Mouse (Mus musculus) spleen, postnatal 36 days (tissue): ENCODE measurements around the gene Ift43.

Experiments used
- DNase-seq, 2 experiments: peaks; one replicate each; pipeline ENCODE4 v3.0.0; 2022; ENCODE audit warnings: low spot score in 2 of 2, mixed read lengths in 1 of 2

Ift43 gene

GRCm38 (mm10) chr12:86129696-86130095 is 47.4 kb downstream of the Ift43 start:
- no peak for DNase-seq

GRCm38 (mm10) chr12:86132799-86133198 is 50.5 kb downstream of the Ift43 start:
- peak; percentile 9 to 37 for DNase-seq

GRCm38 (mm10) chr12:86135691-86136090 is 53.4 kb downstream of the Ift43 start:
- no peak for DNase-seq

- no peak for DNase-seq
Observed at GRCm38 (mm10) chr12:86138696-86139095, 56.4 kb downstream of the Ift43 start.

DNA sequence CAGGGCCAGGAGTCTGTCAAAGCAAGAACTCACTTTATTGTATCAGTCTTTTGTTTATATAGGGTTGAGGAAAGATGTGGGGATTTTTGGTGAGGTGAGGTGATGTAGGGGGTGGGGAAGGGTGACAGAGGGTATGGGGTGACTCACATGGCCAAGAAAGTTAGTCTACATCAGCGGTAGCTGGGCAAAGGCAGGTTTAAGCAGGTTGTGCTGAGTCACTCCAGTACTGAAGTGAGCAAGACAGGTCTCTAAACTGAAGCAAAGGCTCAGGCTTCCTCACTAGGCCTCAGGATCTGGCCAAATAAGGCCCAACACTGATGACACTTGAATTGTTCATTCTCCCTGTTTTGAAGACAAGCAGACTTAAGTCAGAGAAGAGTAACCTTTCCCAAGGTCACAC is 60.0 kb downstream of the Ift43 start:
- no peak for DNase-seq

- no peak for DNase-seq
Observed at GRCm38 (mm10) chr12:86146246-86146645, 63.9 kb downstream of the Ift43 start.

GRCm38 (mm10) chr12:86148271-86148670 is 65.9 kb downstream of the Ift43 start:
- DNase-seq, result no peak

DNA sequence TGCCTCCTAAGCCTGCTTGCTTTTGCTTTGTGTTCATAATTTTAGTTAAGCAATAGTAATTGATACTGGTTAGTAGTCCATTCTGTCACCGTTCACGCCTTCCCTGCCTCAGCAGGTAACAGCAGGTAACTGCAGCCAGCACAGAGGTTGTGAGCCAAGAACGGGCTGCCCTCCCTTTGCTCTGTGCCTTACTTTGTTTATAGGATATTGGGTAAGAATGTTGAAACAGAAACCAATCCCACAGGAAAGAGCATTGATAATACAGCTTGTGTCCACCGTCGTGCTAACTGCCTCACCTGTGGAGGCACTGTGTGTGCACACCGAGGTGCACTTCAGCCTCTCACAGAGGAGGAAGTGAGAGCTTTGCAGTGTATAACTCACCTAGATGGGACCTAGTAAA is 66.7 kb downstream of the Ift43 start:
- no peak for DNase-seq

- no peak for DNase-seq
Observed at GRCm38 (mm10) chr12:86151941-86152340, 69.6 kb downstream of the Ift43 start.

DNA sequence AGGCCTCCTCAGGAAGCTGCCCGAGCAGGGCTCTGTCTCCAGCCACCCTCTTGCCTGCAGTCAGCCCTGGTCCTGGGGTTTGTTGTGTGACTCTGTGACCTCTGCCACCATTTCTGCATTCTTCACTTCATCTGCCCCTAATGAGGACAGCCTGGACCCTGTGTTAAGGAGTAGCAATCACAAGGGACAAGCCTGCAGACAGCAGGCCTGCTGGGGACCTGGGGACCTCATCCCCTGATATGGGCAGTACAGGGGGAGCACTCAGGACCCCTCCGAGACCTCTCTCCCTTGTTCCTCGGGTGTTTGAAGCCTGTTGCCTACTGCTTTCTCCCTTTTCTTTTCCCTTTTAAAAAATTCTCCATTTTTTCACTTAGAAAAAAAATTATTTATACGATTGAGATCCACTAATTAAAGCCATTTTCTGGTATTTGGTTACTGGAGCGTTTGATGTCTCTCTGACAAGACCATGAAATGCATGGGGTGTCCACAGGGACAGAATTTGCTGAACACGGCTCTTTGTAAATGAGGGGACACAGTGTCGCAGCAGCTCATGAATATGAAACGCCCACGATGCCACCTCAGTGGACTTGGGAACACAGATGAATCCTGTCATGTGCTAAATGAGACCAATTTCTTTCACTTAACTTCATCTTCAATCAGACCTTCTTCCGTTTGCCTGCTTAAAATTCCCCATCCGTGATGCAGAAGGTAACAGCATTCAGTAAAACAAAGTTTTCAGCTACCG is 71.0 kb downstream of the Ift43 start:
- DNase-seq, result no peak

DNA sequence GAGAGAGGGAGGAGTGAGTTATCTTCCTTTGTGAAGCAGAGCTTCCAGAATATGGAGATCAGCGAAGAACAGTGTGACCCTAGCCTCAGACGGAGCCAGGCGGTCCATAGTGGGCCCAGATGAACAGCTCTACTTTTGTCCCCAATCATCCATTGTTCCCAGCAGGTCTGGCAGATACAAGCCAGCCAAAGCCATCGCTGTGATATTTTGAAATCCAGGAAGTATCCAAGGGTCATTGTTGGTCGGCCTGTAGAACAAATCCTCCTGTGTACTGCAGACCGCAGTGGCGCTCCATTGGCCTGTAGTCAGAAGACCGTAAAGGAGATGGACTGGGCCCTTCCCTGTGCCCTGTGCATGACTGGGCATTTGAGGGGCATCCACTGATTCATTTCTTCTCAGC is 72.8 kb downstream of the Ift43 start:
- no peak for DNase-seq

GRCm38 (mm10) chr12:86157166-86157565 is 74.8 kb downstream of the Ift43 start:
- no peak for DNase-seq

DNA sequence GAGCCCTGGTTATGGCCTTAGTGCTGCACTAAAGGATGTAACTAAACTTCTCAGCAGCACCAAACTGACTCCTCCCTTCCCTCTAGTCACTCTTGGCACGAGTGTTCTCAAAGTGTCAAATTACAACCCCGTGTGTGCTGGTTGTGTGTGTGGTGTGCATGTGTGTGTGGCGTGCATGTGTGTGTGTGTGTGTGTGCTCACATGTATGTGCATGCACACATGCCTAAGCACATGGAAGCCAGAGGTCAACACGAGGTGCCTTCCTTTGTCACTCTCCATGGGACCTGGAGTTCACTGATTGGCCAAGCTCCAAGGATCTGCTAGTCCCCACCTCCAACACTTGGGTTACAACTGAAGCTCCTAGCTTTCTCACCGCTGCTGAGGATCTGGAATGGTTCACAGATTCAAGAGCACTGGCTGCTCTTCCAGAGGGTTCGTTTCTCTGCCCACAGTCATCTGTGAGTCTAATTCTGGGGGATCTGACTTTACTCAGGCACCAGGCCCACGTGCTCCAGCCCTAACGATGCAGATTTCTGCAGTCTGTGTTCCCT is 75.6 kb downstream of the Ift43 start:
- no peak for DNase-seq

DNA sequence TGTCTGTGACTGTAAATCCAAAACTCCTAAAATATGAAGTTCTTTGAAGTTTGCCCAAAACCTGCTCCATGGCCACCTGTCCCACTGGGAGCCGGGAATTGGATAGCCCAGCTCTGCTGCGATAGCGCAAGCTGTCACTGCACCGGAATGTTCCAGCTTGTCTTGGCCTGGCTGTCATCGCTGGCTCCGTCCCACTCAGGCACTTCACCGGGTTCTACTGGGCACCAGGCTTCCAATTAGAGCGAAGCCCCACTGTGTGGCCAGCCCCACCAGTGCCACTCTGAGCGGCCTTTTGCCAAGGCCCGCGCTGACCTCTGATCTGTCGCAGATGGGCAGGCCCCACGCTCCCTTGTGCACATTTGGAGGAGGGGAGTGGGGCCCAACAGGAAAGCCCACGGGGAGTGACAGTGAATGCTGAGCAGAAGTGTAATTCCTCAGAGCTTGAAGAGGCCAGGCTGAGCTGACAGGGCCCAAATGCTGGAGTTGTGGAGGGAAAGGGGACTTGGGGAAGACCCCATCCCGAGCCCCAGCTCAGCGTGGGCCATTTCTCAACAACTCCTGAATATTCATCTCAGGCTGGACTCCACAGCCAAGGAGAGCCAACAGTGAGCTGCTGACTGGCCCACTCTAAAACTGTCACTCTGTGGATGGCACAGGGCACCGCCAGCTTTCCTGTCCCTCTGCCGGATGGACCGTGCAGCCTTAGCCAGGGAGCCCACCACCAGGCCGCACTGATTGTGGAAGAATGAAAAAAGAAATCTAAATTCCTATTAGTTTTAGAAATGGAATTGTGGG is 76.5 kb downstream of the Ift43 start:
- no peak for DNase-seq

- DNase-seq, result no peak
Observed at GRCm38 (mm10) chr12:86161436-86161835, 79.1 kb downstream of the Ift43 start.

- no peak for DNase-seq
Observed at GRCm38 (mm10) chr12:86161942-86162341, 79.6 kb downstream of the Ift43 start.

DNA sequence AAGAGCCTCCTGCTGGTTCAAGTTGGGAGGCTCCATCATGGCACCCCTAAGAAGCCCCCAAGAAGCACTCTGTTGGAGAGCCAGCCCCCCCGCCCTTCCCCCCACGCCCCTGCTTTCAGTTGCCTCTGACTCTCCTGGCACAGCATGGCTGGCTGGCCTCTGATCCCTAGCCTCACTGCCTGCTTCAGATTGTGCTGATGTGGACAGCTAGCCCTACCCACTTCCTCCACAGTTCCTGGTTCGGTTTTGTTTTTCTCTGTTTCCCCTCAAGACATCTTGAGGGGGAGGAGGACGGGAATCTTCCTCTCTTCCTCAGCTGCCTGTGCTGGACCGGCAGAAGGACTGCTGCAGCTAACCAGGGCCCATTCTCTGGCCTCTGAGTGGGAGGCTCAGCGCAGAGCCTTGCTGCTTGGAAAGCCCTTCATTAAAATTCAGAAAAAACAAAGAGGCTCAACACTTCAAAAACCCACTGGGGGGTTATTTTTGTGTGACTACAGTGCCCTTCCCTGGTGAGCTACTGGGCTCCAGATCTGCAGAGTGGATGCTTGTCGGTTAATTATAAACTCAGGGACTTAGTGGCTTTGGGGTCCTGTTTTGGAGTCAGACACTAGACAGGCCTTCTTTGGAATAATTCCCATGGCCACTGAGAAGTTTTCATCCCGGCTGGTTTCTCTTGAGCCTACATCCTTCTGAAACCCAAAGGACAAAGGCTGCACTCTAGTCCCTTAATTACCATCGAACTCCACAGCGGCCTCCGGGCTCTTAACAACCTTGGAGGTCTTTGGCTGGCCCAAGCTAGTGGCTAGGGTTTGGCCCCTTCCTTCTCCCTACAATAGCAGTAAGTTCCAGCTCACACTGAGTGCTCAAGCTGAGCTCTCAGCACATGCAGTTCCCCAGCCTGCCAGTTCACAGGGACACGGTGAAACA is 80.8 kb downstream of the Ift43 start:
- DNase-seq, result no peak

GRCm38 (mm10) chr12:86166244-86166643 is 83.9 kb downstream of the Ift43 start:
- DNase-seq, result no peak

DNA sequence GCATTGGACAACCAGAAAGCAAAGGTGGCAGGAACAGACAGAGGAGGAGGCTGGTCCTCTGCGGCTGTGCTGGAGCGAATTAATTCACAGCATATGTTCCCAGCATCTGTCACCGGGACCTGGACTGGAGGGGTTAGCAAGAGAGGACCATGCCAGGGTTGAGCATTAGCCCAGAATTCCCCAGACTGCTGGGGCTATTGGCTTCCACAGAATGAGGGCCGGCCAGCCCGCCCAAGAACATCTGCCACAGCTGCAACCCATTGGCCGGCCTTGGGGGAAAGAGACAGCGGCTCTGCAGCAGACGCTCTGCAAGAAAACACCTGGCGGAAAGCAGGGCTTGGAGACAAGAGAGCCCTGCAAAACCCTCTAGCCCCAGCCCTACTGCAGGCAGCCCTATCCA is 84.7 kb downstream of the Ift43 start:
- DNase-seq, result no peak

DNA sequence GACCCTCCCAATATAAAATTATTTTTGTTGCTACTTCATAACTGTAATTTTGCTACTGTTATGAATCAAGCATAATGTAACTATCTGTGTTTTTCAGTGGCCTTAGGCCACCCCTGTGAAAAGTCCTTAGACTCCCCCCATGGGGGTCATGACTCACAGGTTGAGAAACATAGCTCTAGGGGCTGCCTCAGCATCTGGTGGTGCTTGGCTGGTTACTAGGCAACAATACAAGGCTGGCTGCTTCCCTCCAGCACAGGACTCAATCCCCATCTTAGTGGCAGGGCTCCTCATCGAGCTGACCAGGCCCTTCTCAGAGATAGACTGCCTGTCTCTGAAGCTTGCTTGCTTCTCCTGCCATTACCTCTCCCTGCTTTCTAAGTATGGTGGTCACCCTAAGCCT is 86.4 kb downstream of the Ift43 start:
- DNase-seq, result no peak

GRCm38 (mm10) chr12:86169195-86169594 is 86.9 kb downstream of the Ift43 start:
- DNase-seq, result no peak

DNA sequence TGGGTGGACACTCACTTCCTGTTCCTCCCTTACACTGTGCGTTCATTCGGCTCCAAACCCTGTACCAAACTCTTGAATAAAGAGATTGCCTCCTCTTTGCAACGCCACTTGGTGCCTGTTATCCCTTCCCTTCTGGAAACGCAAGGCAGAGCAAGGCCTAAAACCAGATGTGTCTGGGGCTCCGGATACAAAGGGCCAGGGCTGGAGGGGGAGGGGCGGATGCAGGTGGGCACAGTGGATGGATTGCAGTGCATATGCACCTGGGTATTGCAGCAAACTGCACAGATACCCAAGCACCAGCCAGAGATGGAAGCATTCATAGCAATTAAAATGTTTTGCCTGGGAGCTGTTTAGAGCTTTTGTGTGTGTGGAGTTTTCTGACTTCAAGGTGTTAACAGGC is 91.0 kb downstream of the Ift43 start:
- no peak for DNase-seq
